Mouse (Mus musculus): ENCODE measurements at regions not wholly inside any gene's neighbourhood (a gene's known extent, or its start where the extent isn't known, plus 50 kb on each side); places are given as distances from the start of the nearest gene placed in this dataset.

- no peak for TF ChIP-seq CTCF (IDR thresholded peaks at IDR 0.05)
- no peak for TF ChIP-seq EP300 (IDR thresholded peaks at IDR 0.05; ENCODE audit: insufficient read depth, low read depth, low read length)
- no peak for TF ChIP-seq POLR2A (IDR thresholded peaks at IDR 0.05; ENCODE audit: insufficient read depth, low read depth, low read length)
These were observed 1330.5 kb downstream of the Defb40 start for GRCm38 (mm10) chr8:17647559-17647958.
